Mouse (Mus musculus): Measurements from ENCODE around the gene Frmd8. TPM values are rescaled to one million over a fixed set of nuclear protein-coding genes. Genes with fewer than 3 reads are reported as not detected.
A peak's percentile ranks its signal among the peaks of the same experiment; 100 is the strongest.
"Not testable (repeated sequence)": the region's sequence is repeated elsewhere in the genome, so short reads cannot be mapped to it uniquely, and the experiment has no call there.

The Frmd8 gene
- polyA plus RNA-seq, 1 experiment from 2014 or later: 36.9 TPM

DNA sequence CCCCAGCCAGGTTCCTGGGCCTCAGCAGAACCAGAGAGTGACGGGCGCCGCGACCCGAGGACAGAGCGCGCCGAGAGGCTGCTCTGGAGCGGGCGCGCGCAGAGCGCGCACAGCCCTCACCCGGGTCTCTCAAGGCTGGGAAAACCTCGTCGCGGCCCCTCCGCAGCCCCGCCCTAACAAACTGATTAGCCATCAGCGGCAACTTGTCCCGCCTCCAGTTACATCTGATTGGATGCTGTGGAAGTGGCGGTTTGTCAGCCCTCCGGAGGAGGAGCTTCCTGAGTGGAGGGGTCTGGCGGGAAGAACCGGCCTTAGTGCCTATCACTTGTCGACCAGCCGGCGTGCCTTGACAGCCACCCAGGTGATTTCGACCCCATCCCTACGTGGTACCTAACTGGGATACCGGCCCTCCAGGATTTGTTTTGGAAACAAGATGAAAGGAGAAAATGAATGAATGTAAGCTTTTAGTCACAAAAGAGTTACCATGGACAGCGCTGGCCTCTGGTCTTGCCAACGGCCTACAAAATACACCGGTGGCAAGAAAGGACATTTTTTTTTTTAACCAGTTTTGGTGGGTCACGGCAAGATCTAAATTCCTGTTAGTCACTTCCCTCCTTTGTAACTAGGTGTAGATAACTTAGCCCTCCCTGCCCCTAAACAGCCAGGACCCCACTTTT lies 19.1 kb upstream of the Frmd8 start, which contains the start of gene Tigd3:
Tigd3 (minus strand) TSS at position 148 of the 677 bp plus-strand sequence.
- WGBS: 6% methylated on average over 36 of the region's 36 CpGs
- peak within 1 kb of the TSS; percentile 94 for H3K27ac ChIP-seq

DNA sequence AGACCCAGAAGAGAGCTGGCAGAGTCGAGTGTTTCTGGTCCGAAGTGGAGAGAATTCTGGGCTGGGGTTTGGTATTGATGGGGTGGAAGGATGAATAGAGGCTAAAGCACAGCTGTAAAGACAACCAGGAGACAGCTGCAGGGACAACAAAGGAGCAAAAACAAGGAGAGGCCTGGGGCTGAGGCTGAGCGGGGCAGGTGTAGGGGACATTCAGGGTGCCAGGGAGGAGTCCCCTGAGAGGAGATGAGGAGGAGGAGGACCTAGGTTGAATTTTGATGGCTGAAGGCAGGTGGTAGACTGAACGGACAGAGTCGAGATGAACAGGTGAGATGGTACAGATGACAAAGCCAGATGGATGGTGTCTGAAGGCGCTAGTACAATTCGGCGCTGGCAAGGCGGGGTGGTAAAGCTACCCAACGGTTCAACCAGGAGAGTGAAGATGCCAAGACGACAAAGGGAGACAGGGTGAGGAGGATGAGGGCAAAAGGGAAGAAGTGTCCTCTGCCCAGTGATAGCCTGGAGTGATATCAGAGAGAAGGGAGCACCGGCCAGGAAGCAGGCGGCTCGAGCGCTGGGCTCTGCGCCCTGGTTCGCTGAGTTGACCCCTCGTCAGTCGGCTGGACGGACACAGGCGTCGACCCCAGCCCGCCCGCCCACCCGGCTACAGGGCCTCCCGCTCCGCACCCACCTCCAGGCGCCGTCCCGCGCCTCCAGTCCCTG lies 18.4 kb upstream of the Frmd8 start:
- peaks cover 29% of the 10 kb centered on the region for H3K4me1 ChIP-seq
- H3K27me3 ChIP-seq (ENCODE audit: poor library complexity, severe bottlenecking): no peaks in the 10 kb centered on the region
- WGBS: 9% methylated on average over 28 of the region's 31 CpGs
- H3K9me3 ChIP-seq: no peaks in the 10 kb centered on the region
- H3K27ac ChIP-seq: peak overlapping the region; percentile 94
- no peak for DNase-seq (ENCODE audit: extremely low spot score, low spot score)
- peaks cover 56% of the 10 kb centered on the region for H3K36me3 ChIP-seq (replicated peaks)
- H3K4me3 ChIP-seq: peak overlapping the region; percentile 76

More for the DNA sequence above, 19.1 kb upstream of the Frmd8 start, which contains the start of gene Tigd3:
- peaks cover 29% of the 10 kb centered on the region for H3K4me1 ChIP-seq
- peak within 1 kb of the TSS; percentile 76 for H3K4me3 ChIP-seq
- no peaks in the 10 kb centered on the region for H3K27me3 ChIP-seq (ENCODE audit: poor library complexity, severe bottlenecking)
- DNase-seq (ENCODE audit: extremely low spot score, low spot score): peak; percentile 97
- H3K9me3 ChIP-seq: no peaks in the 10 kb centered on the region
- peaks cover 61% of the 10 kb centered on the region for H3K36me3 ChIP-seq (replicated peaks)

DNA sequence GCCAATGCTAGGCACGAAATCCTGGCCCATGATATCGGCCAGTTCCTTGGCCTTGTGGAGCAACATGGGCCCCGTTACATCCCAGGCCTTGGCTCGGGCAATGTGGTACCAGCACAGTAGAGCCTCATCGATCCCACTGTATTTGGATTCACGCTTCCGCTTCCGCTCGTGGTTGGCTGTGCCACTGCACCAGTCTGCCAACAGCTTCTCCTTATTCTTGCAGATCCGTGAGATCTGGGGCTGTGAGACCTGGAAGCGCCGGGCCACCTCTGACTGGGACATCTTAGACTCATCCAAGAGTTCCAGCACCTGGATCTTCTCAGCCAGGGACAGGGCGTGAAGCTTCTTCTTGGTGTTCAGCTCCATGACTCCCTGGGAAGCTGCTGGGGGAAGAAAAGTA lies 17.7 kb upstream of the Frmd8 start:
- DNase-seq (ENCODE audit: extremely low spot score, low spot score): no peak
- Histone ChIP-seq H3K36me3 (replicated peaks) (peaks cover 49% of the 10 kb centered on the region), H3K4me1 (peaks cover 29% of the 10 kb centered on the region), H3K27ac (peak overlapping the region; percentile 94), H3K4me3 (peak overlapping the region; percentile 76), H3K27me3 (ENCODE audit: poor library complexity, severe bottlenecking) (no peaks in the 10 kb centered on the region), H3K9me3 (no peaks in the 10 kb centered on the region)
- 93% methylated on average over 13 of the region's 13 CpGs for WGBS

DNA sequence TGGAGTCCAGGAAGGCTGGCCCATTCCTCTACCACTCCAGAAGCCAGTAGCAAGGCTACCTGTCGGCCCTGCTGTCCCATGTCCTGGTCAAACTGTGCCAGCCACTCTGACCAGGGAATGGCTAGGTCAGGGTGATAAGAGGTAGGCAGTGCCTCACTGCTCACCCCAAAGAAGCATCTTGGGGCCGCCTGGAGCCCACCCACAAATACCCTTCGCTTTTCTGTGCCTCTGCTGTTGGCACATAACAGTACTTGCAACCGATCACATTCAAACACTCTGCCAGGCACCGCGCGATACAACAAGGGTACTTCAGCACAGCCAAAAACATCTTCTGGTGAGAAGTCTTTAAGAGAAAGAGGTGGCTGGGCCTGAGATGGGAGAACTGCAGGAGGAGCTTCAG lies 17.2 kb upstream of the Frmd8 start:
- 94% methylated on average over 7 of the region's 7 CpGs for WGBS
- Histone ChIP-seq H3K4me1 (peaks cover 29% of the 10 kb centered on the region), H3K27me3 (ENCODE audit: poor library complexity, severe bottlenecking) (no peaks in the 10 kb centered on the region), H3K4me3 (peak overlapping the region; percentile 76; the same call in 1 of the 2 replicates), H3K36me3 (replicated peaks) (peaks cover 44% of the 10 kb centered on the region), H3K9me3 (no peaks in the 10 kb centered on the region), H3K27ac (no peak overlapping the region)
- DNase-seq (ENCODE audit: extremely low spot score, low spot score): no peak

DNA sequence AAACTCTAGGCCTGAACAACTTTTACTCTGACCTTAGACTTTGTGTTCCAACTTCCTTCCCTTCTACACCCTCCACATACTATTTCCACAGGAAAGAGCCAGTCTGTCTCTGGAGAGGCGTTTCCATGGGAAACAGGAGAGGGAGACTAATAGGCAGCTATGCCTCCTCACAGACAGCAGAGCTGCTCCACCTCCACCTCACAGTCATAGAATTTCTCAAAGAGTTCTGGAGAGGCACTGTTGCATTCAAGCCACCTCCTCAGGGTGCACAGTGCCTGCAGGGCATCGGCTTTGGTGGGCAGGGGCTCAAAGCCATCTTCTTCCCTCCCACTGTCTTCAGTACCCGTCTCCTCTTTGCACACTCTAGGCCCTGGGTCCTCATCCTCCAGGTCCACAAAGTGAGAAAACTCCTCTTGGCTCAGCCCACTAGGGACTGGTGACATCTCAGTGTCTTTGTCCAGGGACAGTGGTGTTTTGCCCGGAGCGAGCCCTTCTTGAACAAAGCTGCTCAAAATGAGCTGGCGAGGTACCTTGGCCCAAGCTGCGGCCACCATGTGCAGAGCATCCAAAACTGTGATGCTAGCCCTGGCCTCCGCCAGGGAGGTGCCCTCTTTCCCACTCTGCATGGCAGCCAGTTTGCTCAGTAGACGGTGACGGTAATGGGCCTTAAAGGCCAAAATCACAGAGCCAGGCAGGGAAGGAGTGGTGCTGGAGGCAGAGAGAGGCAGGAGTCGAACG lies 16.6 kb upstream of the Frmd8 start:
- no peak for DNase-seq (ENCODE audit: extremely low spot score, low spot score)
- no peaks in the 10 kb centered on the region for H3K9me3 ChIP-seq
- peaks cover 29% of the 10 kb centered on the region for H3K4me1 ChIP-seq
- peaks cover 39% of the 10 kb centered on the region for H3K36me3 ChIP-seq (replicated peaks)
- H3K27ac ChIP-seq: no peak overlapping the region
- WGBS: 96% methylated on average over 12 of the region's 12 CpGs
- H3K4me3 ChIP-seq: peak overlapping the region; percentile 7; the same call in 1 of the 2 replicates
- H3K27me3 ChIP-seq (ENCODE audit: poor library complexity, severe bottlenecking): no peaks in the 10 kb centered on the region

DNA sequence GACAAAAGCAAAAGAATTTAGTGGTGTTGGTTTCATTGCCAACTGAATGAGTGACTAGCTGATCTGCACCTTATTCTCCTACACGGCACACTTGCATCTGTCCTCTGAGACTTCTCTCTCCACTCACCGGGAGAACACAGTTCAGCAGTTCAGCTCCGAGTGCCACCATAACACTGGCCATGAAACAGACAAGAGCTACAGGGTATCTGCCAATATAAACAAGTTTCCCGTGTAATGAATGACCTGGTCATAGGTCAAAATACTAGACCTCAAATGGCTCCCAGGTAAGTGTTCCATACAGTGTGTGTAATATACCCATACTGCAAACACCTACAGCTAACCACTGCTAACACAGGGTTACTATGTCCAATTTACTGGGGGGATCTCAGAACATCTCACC lies 14.1 kb upstream of the Frmd8 start:
- Histone ChIP-seq H3K4me1 (peaks cover 27% of the 10 kb centered on the region), H3K9me3 (no peaks in the 10 kb centered on the region), H3K27me3 (ENCODE audit: poor library complexity, severe bottlenecking) (no peaks in the 10 kb centered on the region), H3K4me3 (no peak overlapping the region), H3K27ac (no peak overlapping the region), H3K36me3 (replicated peaks) (peaks cover 17% of the 10 kb centered on the region)
- DNase-seq (ENCODE audit: extremely low spot score, low spot score): no peak
- 86% methylated on average over 4 of the region's 4 CpGs for WGBS

DNA sequence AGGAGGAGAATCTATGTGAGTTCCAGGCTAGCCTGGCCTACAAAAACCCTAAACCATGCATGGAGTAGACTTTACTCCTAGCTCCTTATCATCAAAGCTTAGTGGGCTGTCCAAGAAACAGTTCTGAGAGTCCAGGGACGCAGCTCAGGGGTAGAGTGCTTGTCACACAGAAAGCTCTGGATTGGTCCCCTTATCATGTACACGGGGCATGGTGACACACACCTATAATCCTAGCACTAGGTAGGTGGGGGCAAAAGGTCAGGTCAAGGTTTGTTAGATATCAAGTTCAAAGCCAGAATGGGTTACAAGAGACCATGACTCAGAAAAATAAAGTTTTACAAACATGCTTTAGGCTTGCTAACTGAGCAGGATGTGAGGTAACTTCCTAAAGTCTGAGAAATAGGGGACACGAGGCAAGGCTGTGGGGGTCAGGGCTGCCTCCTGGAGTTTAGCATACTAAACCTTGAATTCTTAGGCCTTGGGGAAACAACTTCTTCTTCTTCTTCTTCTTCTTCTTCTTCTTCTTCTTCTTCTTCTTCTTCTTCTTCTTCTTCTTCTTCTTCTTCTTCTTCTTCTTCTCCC lies 12.3 kb upstream of the Frmd8 start:
- Histone ChIP-seq H3K4me1 (peaks cover 9% of the 10 kb centered on the region; the same call in 1 of the 2 replicates), H3K27ac (no peak overlapping the region), H3K4me3 (no peak overlapping the region), H3K9me3 (no peaks in the 10 kb centered on the region), H3K36me3 (replicated peaks) (peaks cover 11% of the 10 kb centered on the region), H3K27me3 (ENCODE audit: poor library complexity, severe bottlenecking) (no peaks in the 10 kb centered on the region)
- DNase-seq (ENCODE audit: extremely low spot score, low spot score): no peak
- 80% methylated on average over 3 of the region's 3 CpGs for WGBS

DNA sequence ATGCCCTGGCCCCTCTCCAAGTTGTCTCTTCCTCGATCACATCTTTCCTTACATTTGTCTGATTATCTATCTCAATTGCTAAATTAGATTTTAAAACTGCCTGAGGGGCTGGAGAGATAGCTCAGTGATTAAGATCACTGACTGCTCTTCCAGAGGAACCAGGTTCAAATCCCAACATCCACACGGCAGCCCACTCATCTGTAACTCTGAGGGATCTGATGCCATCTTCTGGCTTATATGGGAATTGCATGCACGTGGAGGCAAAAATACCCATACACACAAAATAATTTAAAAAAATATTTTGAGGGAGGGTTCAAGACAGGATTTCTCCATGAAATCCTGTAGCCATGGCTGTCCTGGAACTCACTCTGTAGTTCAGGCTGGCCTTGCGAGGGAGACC lies 10.8 kb upstream of the Frmd8 start:
- H3K4me1 ChIP-seq: no peaks in the 10 kb centered on the region
- H3K27me3 ChIP-seq (ENCODE audit: poor library complexity, severe bottlenecking): no peaks in the 10 kb centered on the region
- H3K36me3 ChIP-seq (replicated peaks): no peaks in the 10 kb centered on the region
- WGBS: 62% methylated on average over 4 of the region's 4 CpGs
- no peak overlapping the region for H3K4me3 ChIP-seq
- no peaks in the 10 kb centered on the region for H3K9me3 ChIP-seq
- DNase-seq (ENCODE audit: extremely low spot score, low spot score): no peak
- H3K27ac ChIP-seq: no peak overlapping the region

DNA sequence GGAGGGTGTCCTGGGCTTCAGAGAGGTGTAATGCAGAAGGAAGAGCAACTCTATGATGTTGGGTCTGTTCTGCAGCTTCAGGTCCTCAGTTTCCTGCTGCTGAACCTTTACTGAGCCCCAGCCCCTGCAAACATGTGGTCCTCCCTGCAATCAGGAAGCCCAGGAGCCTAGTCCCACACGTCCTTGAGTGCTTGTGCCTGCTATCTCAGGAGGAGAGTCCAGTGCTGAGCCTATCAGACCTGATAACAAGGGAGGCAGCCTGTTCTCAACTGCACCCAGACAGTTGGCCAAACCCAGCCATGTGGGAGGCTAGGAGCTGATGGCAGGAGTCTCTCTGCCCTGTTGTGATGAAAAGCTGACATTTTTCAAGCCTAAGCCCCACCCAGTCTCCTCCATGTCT lies 8.9 kb upstream of the Frmd8 start:
- DNase-seq (ENCODE audit: extremely low spot score, low spot score): no peak
- peak overlapping the region; percentile 5; the same call in 1 of the 2 replicates for H3K4me3 ChIP-seq
- no peaks in the 10 kb centered on the region for H3K27me3 ChIP-seq (ENCODE audit: poor library complexity, severe bottlenecking)
- H3K9me3 ChIP-seq: no peaks in the 10 kb centered on the region
- no peaks in the 10 kb centered on the region for H3K4me1 ChIP-seq
- H3K27ac ChIP-seq: no peak overlapping the region
- 69% methylated on average over 1 of the region's 1 CpGs for WGBS
- no peaks in the 10 kb centered on the region for H3K36me3 ChIP-seq (replicated peaks)

DNA sequence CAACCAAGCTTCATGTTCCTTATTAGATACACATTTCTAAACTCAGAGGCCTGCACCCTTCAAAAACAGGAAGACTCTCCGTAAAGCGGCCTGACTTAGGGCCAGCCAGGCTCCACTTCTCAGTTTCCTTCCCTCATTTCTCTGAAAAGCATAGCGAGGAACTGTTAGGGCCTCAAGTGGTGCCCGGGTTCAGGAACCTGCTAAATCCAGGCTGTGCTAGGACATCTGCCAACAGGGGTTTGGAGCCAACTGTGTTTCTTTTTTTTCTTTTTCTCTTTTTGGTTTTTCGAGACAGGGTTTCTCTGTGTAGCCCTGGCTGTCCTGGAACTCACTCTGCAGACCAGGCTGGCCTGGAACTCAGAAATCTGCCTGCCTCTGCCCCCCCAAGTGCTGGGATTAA lies 7.0 kb upstream of the Frmd8 start:
- not testable (repeated sequence) for H3K4me3 ChIP-seq; DNase-seq (ENCODE audit: extremely low spot score, low spot score); H3K9me3 ChIP-seq; H3K36me3 ChIP-seq (replicated peaks); H3K27me3 ChIP-seq (ENCODE audit: poor library complexity, severe bottlenecking); H3K27ac ChIP-seq
- peaks cover 12% of the 10 kb centered on the region for H3K4me1 ChIP-seq
- WGBS: 85% methylated on average over 5 of the region's 5 CpGs

DNA sequence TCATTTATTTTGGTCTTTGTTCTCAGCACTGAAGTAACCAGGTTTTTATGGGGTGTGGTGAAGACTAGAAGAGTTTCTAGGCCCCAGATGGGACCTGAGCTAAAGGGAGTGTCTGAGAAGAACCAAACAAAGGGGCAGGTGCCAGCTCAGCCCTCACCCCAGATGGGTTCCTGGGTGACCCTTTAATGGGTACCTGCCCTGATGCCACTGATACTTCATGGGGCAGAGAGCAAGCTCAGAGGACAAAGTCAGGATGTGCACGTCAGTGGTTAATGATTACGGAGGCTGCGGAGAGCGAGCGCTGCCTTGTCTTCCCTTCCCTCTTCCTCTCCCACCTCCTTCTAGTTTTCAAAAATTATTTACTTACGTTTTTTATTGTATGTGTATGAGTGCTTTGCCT lies 6.1 kb upstream of the Frmd8 start:
- Histone ChIP-seq H3K27me3 (ENCODE audit: poor library complexity, severe bottlenecking) (no peaks in the 10 kb centered on the region), H3K4me1 (peaks cover 12% of the 10 kb centered on the region), H3K4me3 (no peak overlapping the region), H3K36me3 (replicated peaks) (no peaks in the 10 kb centered on the region), H3K27ac (no peak overlapping the region), H3K9me3 (no peaks in the 10 kb centered on the region)
- WGBS: 88% methylated on average over 6 of the region's 6 CpGs
- DNase-seq (ENCODE audit: extremely low spot score, low spot score): no peak

DNA sequence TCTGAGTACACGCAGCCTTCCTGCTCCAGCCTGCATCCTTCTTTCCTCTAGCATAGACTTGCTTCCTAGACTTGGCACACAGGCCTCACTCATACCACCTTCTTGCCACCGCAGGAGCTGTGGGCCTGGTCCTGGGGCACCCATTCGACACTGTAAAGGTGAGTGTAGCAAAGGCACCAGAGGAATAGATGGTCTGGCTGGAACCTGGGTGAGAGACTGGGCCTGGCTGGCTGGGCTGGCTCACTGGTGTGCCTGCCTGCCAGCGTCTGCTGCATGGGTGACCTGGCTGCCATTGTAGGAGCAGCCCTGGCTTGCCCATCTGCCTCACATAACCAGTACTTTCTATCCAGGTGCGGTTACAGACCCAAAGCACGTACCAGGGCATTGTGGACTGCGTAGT lies 4.7 kb upstream of the Frmd8 start:
- Histone ChIP-seq H3K9me3 (no peaks in the 10 kb centered on the region), H3K4me1 (peaks cover 23% of the 10 kb centered on the region), H3K4me3 (no peak overlapping the region), H3K36me3 (replicated peaks) (no peaks in the 10 kb centered on the region), H3K27ac (no peak overlapping the region), H3K27me3 (ENCODE audit: poor library complexity, severe bottlenecking) (no peaks in the 10 kb centered on the region)
- WGBS: 93% methylated on average over 7 of the region's 7 CpGs
- DNase-seq (ENCODE audit: extremely low spot score, low spot score): no peak
